Mouse (Mus musculus) bone marrow, adult 2 months (tissue): ENCODE measurements around the gene Dusp2.

Source experiments
- CTCF ChIP-seq: fragments of 200-500 bp; IDR thresholded peaks from 2 replicates; pipeline ENCODE4 v1.5.1; 2011; ENCODE audit warnings: low read length, control low read depth; ENCODE audit not compliant: control insufficient read depth, insufficient read depth
- POLR2A ChIP-seq: fragments of 200-500 bp; IDR thresholded peaks from 2 replicates; pipeline ENCODE4 v1.6.1; 2011; ENCODE audit warnings: low read depth, mild to moderate bottlenecking, control low read depth, low read length, borderline replicate concordance; ENCODE audit not compliant: control insufficient read depth

DNA sequence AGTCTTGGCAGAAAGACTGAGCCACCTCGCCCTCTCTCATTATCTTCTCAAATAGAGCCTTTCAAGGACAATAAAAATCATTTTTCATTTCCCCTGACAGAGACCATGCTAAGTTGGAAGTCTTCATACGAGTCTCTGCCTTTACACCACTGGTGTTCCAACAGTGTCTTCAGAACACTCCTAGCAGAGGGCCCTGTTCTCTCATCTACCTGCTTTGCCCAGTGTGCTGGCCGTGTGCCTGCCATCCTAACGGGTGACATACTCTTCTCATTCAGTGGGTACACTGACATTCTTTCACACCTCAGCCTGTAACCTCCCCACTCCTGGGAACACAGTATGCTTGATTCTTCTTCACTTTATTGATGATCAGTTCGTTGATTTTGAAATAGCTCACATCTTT, 19.5 kb upstream of the Dusp2 start:
- TF ChIP-seq CTCF: no peak
- TF ChIP-seq POLR2A: no peak
